Mouse (Mus musculus) retina, embryonic 14.5 days (tissue): ENCODE measurements around the gene Cdc27.

Experiments used
- DNase-seq: peaks from one replicate; pipeline ENCODE4 v3.0.0-alpha.2; 2015; ENCODE audit warnings: low spot score

The Cdc27 gene

DNA sequence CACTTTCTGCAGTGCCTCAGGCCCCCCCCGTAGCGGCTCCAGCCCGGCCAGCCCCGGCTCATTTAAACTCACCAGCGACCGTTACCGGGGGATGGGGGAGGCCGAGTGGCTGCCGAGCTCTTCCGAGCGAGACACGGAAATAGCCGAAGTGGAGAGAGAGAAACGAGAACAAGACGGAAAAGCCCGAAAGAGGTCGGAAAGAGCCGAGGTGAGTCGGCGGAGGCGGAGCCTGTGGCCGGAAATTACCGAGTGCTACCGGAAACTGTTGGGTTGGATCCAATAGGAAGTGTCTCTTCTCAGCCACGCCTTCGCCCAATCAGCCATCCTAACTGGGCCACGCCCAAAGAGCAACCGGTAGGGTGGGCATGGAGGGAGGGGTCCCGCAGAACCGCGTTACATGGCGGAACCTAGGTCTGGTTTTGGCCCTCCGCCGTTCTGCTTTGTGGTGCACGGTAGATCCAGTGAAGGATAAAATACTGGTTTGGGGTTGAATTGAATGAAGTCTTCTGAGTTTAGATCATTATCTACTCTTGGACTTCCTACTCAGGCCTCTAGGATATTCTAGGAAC lies at the start of gene Cdc27, which contains the start of gene Myl4:
Gene Cdc27, minus strand, starts transcription at position 215 of the 569 bp plus-strand sequence.
Gene Myl4, plus strand, starts transcription at position 258 of the 569 bp plus-strand sequence.
- DNase-seq, result peak; percentile 100

GRCm38 (mm10) chr11:104599265-104599945 lies 49.0 kb upstream of the Cdc27 start:
- DNase-seq, result no peak

GRCm38 (mm10) chr11:104596365-104596764 lies 45.9 kb upstream of the Cdc27 start:
- DNase-seq, result no peak

GRCm38 (mm10) chr11:104592066-104592835 lies 41.8 kb upstream of the Cdc27 start:
- DNase-seq, result no peak

GRCm38 (mm10) chr11:104590148-104590547 lies 39.7 kb upstream of the Cdc27 start:
- peak; percentile 90 for DNase-seq

DNA sequence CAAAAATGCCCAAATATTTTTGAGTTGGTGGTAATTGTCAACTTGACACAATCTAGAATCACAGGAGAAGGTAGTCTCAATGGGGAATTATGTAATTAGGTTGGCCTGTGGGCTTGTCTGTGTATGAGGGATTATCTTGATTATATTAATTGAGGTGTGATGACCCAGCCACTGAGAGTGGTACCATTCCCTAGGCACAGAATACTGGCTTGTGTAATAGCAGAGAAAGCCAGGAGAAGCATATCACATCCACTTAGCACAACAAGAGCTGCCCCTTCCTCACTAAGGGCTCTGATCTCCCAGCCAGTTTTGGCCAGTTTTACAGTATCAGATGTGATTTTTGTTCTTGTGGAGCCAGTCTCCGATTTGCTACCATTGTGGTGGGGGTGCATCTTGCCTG lies 39.1 kb upstream of the Cdc27 start:
- DNase-seq, result no peak

DNA sequence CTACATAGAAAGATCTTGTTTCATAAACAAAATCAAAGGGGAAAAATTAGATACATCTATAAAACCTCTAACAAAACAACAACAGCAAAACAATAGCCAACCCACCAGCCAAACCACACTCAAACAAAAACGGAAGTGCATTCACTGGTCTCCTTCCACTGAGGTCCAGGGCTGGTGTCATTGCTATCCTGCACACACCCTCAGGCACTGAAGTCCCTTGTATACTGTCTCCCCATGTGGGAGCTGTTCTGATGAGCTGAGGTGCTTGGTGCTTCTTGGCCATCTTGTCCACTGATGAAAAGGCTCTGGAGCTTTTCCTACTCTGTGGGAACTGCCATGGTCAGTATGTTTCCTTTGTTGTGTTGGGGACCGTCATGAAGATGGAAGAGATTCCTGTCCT lies 38.1 kb upstream of the Cdc27 start:
- DNase-seq, result no peak

GRCm38 (mm10) chr11:104587904-104588303 lies 37.5 kb upstream of the Cdc27 start:
- DNase-seq, result no peak

DNA sequence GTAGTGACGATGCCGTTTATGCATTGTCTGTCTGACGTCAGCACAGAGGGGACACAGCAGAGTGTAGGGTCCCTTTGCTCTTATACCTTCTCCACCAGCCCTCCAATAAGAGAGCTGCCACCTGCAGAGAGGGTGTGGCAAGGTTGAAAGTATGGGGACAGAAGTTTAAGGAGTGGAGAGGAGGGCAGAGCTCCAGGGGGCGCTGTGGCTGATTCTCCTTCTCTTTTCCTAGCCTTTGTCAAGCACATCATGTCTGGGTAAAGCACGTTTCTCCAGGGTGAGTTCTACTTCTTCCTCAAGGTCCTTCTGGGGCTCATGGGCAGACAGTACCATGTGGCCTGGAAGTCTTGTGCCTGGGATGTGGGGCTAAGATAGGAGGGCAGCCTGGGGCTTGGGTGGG lies 35.1 kb upstream of the Cdc27 start:
- DNase-seq, result no peak

GRCm38 (mm10) chr11:104582630-104583364 lies 32.4 kb upstream of the Cdc27 start:
- DNase-seq, result no peak

DNA sequence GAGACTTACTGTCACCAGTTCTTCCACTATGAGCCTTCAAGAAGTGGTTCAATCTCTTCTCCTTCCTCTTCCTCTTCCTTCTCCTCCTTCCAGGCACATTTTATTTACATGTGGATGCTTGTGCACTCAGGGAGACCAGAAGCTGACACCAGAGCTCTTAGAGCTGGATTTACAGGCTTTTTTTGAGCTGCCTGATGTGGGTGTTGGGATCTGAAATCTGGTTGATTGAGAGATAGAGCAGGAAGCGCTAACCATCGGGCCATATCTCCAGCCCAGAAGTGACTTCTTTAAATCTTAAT lies 31.8 kb upstream of the Cdc27 start:
- DNase-seq, result no peak

DNA sequence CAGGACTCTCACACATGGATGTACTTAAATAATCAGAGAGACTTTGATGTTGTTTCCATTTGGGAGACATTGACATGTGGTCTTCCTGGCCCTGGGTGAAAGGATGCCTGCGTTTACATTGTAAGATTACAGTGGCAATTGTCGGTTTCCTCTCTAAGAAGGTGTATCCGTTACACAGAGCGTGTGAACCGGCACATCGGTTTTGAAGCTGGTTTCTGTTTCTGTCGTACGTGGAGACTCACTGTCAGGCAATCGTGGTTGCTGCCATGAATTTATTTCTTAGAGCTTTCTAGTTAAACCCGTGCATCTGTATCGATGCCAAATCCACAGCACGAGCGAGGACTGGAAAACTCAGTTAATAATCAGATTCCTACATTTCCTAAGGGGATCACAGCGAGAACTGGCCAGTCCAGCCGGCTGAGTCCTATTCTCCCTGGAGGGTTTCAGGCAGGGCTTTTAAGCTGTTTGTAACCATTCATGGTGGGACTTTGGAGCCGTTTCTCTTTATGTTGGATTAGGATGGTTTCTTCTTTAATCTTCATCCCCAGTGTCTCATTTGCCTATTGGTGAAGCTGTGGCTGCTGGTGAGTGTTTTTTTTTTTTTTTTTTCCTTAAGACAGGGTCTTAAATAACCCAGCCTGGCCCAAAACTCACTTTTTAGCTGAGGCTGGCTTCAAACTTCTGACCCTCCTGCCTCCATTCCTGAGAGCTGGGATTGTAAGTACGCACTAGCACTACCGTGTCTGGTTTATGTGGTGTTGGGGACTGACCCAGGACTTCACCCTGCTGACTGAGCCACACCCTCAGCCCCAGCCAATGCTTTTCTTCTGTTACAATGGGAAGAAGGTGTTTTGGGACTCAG lies 31.3 kb upstream of the Cdc27 start:
- no peak for DNase-seq

DNA sequence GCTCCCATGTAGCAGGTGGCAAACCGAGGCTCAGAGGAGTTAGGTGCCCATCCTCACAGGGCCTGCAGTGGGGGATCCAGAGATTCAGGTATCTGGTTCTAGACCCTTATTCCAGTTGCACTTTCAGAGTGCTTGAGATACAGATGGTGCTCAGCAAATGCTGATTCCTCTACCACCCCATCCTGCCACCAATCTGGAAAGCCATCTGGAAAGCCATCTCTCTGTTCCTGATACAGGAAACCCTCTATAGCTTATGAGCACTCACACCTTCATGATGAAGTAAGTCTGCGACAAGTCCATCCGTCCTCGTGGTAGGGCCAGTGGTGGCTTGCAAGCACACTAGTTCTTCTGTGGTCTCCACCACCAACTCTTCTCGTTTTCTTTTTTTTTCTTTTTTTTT lies 30.2 kb upstream of the Cdc27 start:
- DNase-seq, result no peak

DNA sequence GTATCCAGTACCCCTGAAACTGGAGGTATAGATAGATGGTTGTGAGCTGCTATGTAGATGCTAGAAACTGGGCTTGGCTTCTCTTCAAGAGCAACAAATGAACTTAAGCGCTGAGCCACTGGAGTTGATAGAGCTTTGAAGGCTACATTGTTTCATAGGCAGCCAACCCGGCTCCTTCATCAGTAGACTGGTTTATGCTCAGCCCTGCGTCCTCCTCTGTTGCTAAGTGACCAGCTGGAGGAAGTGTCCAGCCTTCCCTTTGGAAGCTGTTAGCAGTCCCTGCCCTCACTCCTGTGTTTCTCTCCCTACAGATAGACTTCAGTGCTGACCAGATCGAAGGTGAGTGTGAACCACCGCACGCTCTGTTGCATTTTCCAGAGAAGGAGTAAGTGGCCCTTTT lies 29.7 kb upstream of the Cdc27 start:
- no peak for DNase-seq

- DNase-seq, result no peak
These were observed 29.2 kb upstream of the Cdc27 start for GRCm38 (mm10) chr11:104579575-104579974.

DNA sequence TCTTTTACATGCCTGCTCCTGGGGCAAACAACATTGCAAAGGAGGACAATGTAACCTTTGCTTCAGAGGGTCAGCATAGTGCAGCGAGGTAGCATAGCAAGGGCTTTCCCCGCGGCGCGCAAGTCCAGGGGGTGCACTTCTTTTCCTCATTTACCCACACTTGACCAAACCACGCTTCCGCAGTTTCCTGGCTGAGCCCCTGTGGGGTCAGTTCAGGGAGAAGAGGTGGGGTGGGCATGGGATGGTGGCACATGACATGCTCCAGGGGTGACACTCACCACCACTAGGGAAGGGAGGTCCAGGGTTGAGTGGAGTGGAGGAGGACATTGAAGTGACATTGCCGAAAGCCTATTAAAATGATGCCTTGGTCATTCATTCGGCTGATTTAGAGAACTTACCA lies 28.7 kb upstream of the Cdc27 start:
- DNase-seq, result no peak

GRCm38 (mm10) chr11:104578074-104578473 lies 27.7 kb upstream of the Cdc27 start:
- DNase-seq, result no peak

GRCm38 (mm10) chr11:104576772-104577612 lies 26.6 kb upstream of the Cdc27 start:
- DNase-seq, result no peak

GRCm38 (mm10) chr11:104572566-104572965 lies 22.1 kb upstream of the Cdc27 start:
- DNase-seq, result no peak

GRCm38 (mm10) chr11:104572091-104572490 lies 21.7 kb upstream of the Cdc27 start:
- no peak for DNase-seq

DNA sequence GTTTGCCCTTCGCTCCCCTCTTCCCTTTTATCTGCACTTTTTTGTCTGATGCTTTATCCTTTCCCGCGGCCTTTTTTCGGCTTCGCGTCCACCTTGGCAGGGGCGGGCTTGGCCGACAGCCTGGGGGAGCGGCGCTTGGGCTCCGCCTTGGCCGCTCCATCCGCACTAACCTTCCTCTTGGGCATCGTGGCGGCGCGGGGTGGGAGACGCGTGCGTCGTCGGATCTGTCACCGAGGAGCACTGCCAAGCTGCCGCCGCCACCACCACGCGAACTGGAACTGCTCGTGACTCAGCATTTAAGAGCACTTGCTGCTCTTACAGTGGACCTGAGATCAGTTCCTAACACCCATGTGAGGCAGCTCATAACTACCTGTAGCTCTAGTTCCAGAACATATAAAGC lies 21.0 kb upstream of the Cdc27 start:
- peak; percentile 26 for DNase-seq
